Mouse (Mus musculus) MEL (cell line): ENCODE data around the gene Hist2h4. TPM values are rescaled to one million over a fixed set of nuclear protein-coding genes. Genes with fewer than 3 reads are reported as not detected.

Experiments used
- DNase-seq: peaks from one replicate; pipeline ENCODE4 v3.0.0; 2011; ENCODE audit warnings: low read depth, low spot score
- H3K27ac ChIP-seq: 2 replicates; pipeline ENCODE4 v1.5.1; 2012; ENCODE audit warnings: low read depth, mild to moderate bottlenecking, control low read depth, low read length, moderate library complexity; ENCODE audit not compliant: control insufficient read depth
- H3K27me3 ChIP-seq, 2 experiments: fragments of 150-350 bp in 1 of 2; sonication (generic) in 1 of 2; 2 replicates each; pipeline ENCODE4 v1.6.1; 2012; ENCODE audit warnings: low read length in 2 of 2, mild to moderate bottlenecking in 2 of 2, improper control_type of control experiment in 1 of 2, moderate library complexity in 1 of 2; ENCODE audit not compliant: insufficient read depth in 2 of 2, control insufficient read depth in 1 of 2
- H3K36me3 ChIP-seq, 2 experiments: 2 replicates each; pipeline ENCODE4 v1.6.1; 2012 to 2014; ENCODE audit warnings: low read length in 2 of 2, improper control_type of control experiment in 1 of 2, inconsistent platforms in 1 of 2, mild to moderate bottlenecking in 1 of 2; ENCODE audit not compliant: insufficient read depth in 2 of 2, control insufficient read depth in 1 of 2
- H3K4me1 ChIP-seq, 2 experiments: fragments of 150-350 bp in 1 of 2; sonication (generic) in 1 of 2; 2 replicates each; pipeline ENCODE4 v1.6.1; 2012; ENCODE audit warnings: low read length in 2 of 2, improper control_type of control experiment in 1 of 2, mild to moderate bottlenecking in 1 of 2; ENCODE audit not compliant: insufficient read depth in 2 of 2, control insufficient read depth in 1 of 2
- H3K4me3 ChIP-seq, 2 experiments: fragments of 150-350 bp in 1 of 2; sonication (generic) in 1 of 2; 2 replicates each; pipeline ENCODE4 v1.5.1; 2012; ENCODE audit warnings: low read depth in 2 of 2, low read length in 2 of 2, mild to moderate bottlenecking in 2 of 2, moderate library complexity in 2 of 2, control low read depth in 1 of 2, improper control_type of control experiment in 1 of 2; ENCODE audit not compliant: control insufficient read depth in 1 of 2, insufficient read depth in 1 of 2
- H3K79me2 ChIP-seq: 2 replicates; pipeline ENCODE4 v1.6.1; 2012; ENCODE audit warnings: mild to moderate bottlenecking, low read length, moderate library complexity; ENCODE audit not compliant: control insufficient read depth, poor library complexity, insufficient read depth
- H3K9ac ChIP-seq: 2 replicates; pipeline ENCODE4 v1.6.1; 2012; ENCODE audit warnings: low read depth, mild to moderate bottlenecking, control low read depth, low read length, moderate library complexity; ENCODE audit not compliant: control insufficient read depth, poor library complexity, severe bottlenecking
- H3K9me3 ChIP-seq: fragments of 150-350 bp; sonication (generic); replicated peaks from 2 replicates; pipeline ENCODE4 v1.6.1; 2012; ENCODE audit warnings: mild to moderate bottlenecking, low read length, improper control_type of control experiment, moderate library complexity; ENCODE audit not compliant: insufficient read depth
- EP300 ChIP-seq, 2 experiments: IDR thresholded peaks; 2 replicates each; pipeline ENCODE4 v1.6.1; 2011; ENCODE audit warnings: improper control_type of control experiment in 2 of 2, low read length in 2 of 2, low read depth in 1 of 2, mild to moderate bottlenecking in 1 of 2
- GATA1 ChIP-seq: IDR thresholded peaks from 2 replicates; pipeline ENCODE4 v1.6.1; 2011; ENCODE audit warnings: low read depth, low read length, improper control_type of control experiment
- HCFC1 ChIP-seq: IDR thresholded peaks from 2 replicates; pipeline ENCODE4 v1.6.1; 2012; ENCODE audit warnings: low read depth, mild to moderate bottlenecking, inconsistent platforms, low read length, improper control_type of control experiment, moderate library complexity
- JUND ChIP-seq: IDR thresholded peaks from 2 replicates; pipeline ENCODE4 v1.6.1; 2011; ENCODE audit warnings: low read depth, mild to moderate bottlenecking, improper control_type of control experiment, low read length
- MAZ ChIP-seq: IDR thresholded peaks from 2 replicates; pipeline ENCODE4 v1.6.1; 2012; ENCODE audit warnings: low read depth, mild to moderate bottlenecking, inconsistent platforms, low read length, improper control_type of control experiment
- MXI1 ChIP-seq: IDR thresholded peaks from 2 replicates; pipeline ENCODE4 v1.6.1; 2011; ENCODE audit warnings: mild to moderate bottlenecking, low read depth, low read length, improper control_type of control experiment
- MYB ChIP-seq: IDR thresholded peaks from 2 replicates; pipeline ENCODE4 v1.6.1; 2011; ENCODE audit warnings: mild to moderate bottlenecking, low read depth, low read length, improper control_type of control experiment
- MYC ChIP-seq: IDR thresholded peaks from 2 replicates; pipeline ENCODE4 v1.6.1; 2011; ENCODE audit warnings: low read depth, mild to moderate bottlenecking, low read length, improper control_type of control experiment, moderate library complexity
- POLR2A ChIP-seq, 2 experiments: IDR thresholded peaks; 2 replicates each; pipeline ENCODE4 v1.6.1; 2011 to 2012; ENCODE audit warnings: low read length in 2 of 2, mild to moderate bottlenecking in 2 of 2, control low read depth in 1 of 2, improper control_type of control experiment in 1 of 2, low read depth in 1 of 2, moderate library complexity in 1 of 2; ENCODE audit not compliant: control insufficient read depth in 1 of 2, insufficient read depth in 1 of 2, poor library complexity in 1 of 2
- RAD21 ChIP-seq: IDR thresholded peaks from 2 replicates; pipeline ENCODE4 v1.6.1; 2011; ENCODE audit warnings: mild to moderate bottlenecking, low read depth, low read length, improper control_type of control experiment
- TCF12 ChIP-seq: IDR thresholded peaks from 2 replicates; pipeline ENCODE4 v1.6.1; 2014; ENCODE audit warnings: low read depth, mild to moderate bottlenecking, inconsistent platforms, low read length, improper control_type of control experiment, moderate library complexity
- UBTF ChIP-seq: IDR thresholded peaks from 2 replicates; pipeline ENCODE4 v1.6.1; 2012; ENCODE audit warnings: low read depth, mild to moderate bottlenecking, inconsistent platforms, low read length, improper control_type of control experiment, moderate library complexity, borderline replicate concordance; ENCODE audit not compliant: insufficient read depth
- USF1 ChIP-seq: IDR thresholded peaks from 2 replicates; pipeline ENCODE4 v1.6.1; 2014; ENCODE audit warnings: low read depth, mild to moderate bottlenecking, inconsistent platforms, low read length, improper control_type of control experiment, moderate library complexity
- USF2 ChIP-seq, 2 experiments: IDR thresholded peaks; 2 replicates each; pipeline ENCODE4 v1.6.1; 2011 to 2012; ENCODE audit warnings: improper control_type of control experiment in 2 of 2, low read length in 2 of 2, borderline replicate concordance in 1 of 2, inconsistent platforms in 1 of 2, low read depth in 1 of 2, mild to moderate bottlenecking in 1 of 2; ENCODE audit not compliant: insufficient read depth in 1 of 2
- ZC3H11A ChIP-seq: IDR thresholded peaks from 2 replicates; pipeline ENCODE4 v1.6.1; 2012; ENCODE audit warnings: low read depth, mild to moderate bottlenecking, inconsistent platforms, low read length, improper control_type of control experiment
- ZKSCAN1 ChIP-seq: IDR thresholded peaks from 2 replicates; pipeline ENCODE4 v1.6.1; 2012; ENCODE audit warnings: low read depth, mild to moderate bottlenecking, inconsistent platforms, low read length, improper control_type of control experiment, moderate library complexity
- polyA plus RNA-seq, 2 experiments: library from polyadenylated mRNA; stranded (reverse) in 1 of 2; unstranded in 1 of 2; fragments of >175 nt in 1 of 2; fragments of >200 nt in 1 of 2; gene quantifications; 2 replicates each; pipeline versions ENCODE4 v1.2.1 to v1.2.4; 2012; ENCODE audit warnings: low replicate concordance in 2 of 2, low read depth in 1 of 2; ENCODE audit not compliant: insufficient read length in 2 of 2, insufficient read depth in 1 of 2, missing spikeins in 1 of 2
- total RNA-seq: library from RNA; depleted of rRNA; stranded (reverse); fragments of 300-350 nt; gene quantifications from 2 replicates; pipeline ENCODE4 v1.2.3, GENCODE M21; 2012

Hist2h4 gene
- total and polyA plus RNA-seq, 3 experiments: 1.5 to 195 TPM; not detected in 1

DNA sequence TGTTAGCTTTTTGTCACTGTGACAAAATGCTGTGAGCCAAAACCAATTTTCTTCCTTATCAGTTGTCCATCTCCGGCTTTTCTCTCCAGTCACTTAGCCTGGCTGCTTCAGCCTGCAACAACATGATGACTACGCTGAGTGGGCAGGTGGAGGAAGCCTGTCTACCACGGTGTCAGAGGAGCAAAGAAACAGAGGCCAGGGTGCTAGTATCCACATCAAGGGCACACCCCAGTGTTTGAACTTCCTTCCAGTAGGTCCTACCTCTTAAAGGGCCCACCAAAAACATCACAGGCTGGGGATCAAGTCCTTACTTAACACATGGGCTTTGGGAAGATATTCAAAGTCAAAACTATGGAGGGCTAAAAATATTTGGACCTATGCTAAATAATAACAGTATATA lies 46.3 kb upstream of the Hist2h4 start:
- Histone ChIP-seq H3K79me2 (no peaks in the 10 kb centered on the region), H3K4me3 (no peak overlapping the region), H3K27me3 (no peaks in the 10 kb centered on the region)
- DNase-seq: peak; percentile 53
- TF ChIP-seq POLR2A (IDR thresholded peaks at IDR 0.05; ENCODE audit: control insufficient read depth in 1 of 2, insufficient read depth in 1 of 2, low read depth in 1 of 2, low read length in 2 of 2, poor library complexity in 1 of 2) (peak in 1 of 2 experiments; percentile 17; a peak in 1 of 4 replicates), GATA1 (peak; percentile 49; the same call in 1 of the 2 replicates), USF2 (IDR thresholded peaks at IDR 0.05; ENCODE audit: borderline replicate concordance in 1 of 2, insufficient read depth in 1 of 2, low read depth in 1 of 2, low read length in 2 of 2) (no peak)
- TF ChIP-seq, all 39 proteins: peak for 2
- Histone ChIP-seq H3K4me1 (no peaks in the 10 kb centered on the region), H3K36me3 (no peaks in the 10 kb centered on the region), H3K27ac (no peak overlapping the region), H3K9me3 (no peaks in the 10 kb centered on the region), H3K9ac (no peak overlapping the region)

DNA sequence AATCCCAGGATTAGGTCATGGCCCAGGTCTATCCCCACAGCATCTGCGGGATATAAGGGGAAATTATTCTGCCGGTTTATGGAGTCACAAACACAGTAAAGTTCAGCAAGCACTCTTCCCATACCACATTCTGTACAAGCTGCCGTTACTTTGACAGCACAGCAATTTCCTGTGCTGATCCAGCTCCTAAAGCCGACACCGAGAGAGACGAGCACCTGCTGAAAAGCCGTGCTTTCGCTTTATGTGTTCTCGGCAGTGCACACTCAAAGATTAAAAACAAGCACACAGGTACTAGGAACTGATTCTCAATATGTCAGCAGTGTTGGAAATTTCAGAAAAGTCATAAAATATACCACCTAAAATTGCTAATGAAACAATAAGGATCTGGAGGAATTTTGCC lies 43.4 kb upstream of the Hist2h4 start:
- Histone ChIP-seq H3K9me3 (no peaks in the 10 kb centered on the region), H3K79me2 (no peaks in the 10 kb centered on the region)
- DNase-seq: no peak
- TF ChIP-seq UBTF (no peak), RAD21 (no peak), MXI1 (no peak), ZKSCAN1 (no peak), JUND (no peak), POLR2A (IDR thresholded peaks at IDR 0.05; ENCODE audit: control insufficient read depth in 1 of 2, insufficient read depth in 1 of 2, low read depth in 1 of 2, low read length in 2 of 2, poor library complexity in 1 of 2) (no peak), USF1 (no peak), MAZ (no peak), EP300 (IDR thresholded peaks at IDR 0.05; ENCODE audit: low read depth in 1 of 2, low read length in 2 of 2) (no peak), TCF12 (no peak), HCFC1 (no peak), MYC (no peak), ZC3H11A (no peak), MYB (no peak)
- TF ChIP-seq, all 39 proteins: peak for 0
- Histone ChIP-seq H3K4me3 (no peak overlapping the region), H3K27ac (no peak overlapping the region), H3K9ac (no peak overlapping the region), H3K4me1 (no peaks in the 10 kb centered on the region), H3K27me3 (no peaks in the 10 kb centered on the region), H3K36me3 (no peaks in the 10 kb centered on the region)
